Mouse (Mus musculus) lung, postnatal 25 days (tissue): Measurements from ENCODE around the gene Tmprss13.

ENCODE experiments used
- DNase-seq: peaks from one replicate; pipeline ENCODE4 v3.0.0; 2022; ENCODE audit warnings: low spot score

The Tmprss13 gene

DNA sequence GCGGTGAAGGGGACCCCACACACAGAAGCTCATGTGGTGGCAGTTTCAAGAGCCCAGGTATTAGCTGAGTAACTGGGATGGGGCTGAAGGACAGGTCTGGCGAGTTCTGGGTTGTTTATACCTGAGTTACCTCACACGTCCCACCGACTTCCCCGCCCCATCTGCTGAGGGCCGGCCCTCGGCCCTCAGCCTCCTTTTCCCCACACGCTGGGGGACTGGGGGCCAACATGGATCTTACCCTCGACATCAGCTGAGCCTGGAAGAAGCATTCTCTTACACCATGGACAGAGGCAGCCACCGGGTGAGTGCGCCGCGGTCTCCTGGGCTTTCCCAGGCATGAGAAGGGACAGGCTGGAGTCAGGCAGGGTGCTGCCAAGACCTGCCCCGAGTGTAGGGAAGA is at the start of gene Tmprss13:
Tmprss13 (plus strand) TSS at position 246 of the 400 bp plus-strand sequence.
- DNase-seq = no peak

DNA sequence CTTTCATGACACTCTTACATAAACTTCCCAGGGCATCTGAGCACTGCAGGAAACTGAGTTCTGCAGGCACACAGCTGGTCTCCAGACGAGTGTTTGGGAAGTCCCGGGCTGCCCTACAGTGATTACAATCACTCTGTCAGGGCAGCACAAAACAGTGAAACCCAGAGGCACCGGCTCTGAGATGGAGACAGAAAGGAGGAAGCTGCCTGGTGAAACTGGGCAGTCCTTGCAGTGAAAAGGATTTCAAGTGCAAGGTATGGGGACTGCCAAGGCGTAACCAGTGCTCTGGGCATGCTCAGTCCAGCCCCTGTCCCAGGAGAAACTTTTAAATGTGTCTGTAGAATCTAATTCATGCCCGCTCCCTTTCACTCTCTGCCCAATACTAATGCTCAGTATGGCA is 46.7 kb upstream of the Tmprss13 start:
- DNase-seq = no peak

DNA sequence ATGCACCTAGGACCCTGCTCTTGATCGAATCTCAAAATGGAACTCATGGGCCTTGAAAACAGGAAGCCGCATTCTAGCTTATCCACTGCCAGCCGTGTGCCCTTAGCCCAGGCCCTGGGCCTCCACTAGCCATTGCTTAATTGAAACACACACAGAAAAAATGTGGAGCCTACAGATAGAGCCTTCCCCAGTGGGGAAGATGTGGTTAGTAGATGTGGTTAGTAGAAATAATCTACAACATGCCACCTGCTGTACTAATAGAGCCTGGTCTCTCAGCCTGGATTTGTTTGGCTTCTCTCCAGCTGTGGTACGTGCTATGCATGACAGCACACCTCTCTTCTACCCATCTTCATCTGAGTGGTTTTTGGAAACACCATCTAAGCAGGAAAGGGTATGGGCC is 44.7 kb upstream of the Tmprss13 start:
- no peak for DNase-seq

DNA sequence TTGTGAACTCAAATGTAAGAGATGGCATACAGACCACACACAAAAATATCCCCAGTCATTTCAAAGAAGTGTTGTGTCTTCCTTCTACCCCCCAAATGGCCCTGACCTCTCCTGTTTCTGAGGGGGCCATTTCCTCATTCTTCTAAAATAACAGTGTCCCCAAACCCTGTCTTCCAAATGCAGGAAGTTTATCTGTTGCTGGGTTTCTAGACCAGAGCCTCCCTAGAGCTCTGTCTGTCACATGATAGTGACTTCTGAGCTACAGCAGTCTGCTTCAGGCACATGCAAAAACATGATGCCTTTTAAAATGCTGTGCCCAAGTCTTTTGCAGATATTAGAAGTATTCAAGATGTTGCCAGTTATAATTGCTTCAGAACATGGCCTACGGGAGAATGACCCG is 44.3 kb upstream of the Tmprss13 start:
- no peak for DNase-seq

DNA sequence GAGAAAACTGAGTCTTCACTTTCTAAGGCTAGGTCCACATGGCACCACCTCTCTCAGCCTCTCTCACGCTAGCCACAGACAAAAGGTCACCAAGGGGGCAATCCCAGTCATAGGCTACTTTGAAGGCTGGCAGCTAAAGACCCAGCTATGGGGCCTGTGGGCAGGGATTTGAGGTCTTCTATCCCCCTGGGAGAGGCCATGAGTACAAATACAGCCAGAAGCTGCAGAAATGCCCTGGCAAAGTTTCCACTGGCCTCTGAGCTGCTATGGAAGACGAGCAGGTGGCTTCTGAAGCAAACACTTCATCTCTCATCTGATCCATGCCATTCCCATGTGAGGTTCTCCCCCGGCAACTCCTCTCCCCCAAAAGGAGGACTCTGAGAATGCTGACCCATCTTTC is 38.8 kb upstream of the Tmprss13 start:
- DNase-seq = no peak

DNA sequence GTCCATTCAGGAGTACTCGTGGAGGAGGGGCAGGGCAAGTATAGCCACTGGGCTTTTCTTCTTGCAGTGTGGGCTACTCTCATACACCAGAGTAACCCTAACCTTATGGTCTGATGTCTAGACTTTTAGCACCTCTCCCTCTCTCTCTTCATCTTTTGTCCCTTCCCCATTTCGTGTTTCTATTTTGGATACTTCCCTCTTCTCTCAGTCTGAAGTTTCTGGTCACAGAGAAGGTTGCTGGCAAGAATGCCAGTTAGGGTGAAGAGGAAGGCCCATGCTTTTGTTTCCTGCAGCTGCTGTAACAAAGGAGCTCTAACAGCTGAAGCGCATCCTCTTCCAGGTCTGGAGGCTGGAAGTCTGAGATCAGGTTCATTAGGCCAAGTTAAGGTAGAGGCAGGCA is 38.0 kb upstream of the Tmprss13 start:
- DNase-seq = no peak

DNA sequence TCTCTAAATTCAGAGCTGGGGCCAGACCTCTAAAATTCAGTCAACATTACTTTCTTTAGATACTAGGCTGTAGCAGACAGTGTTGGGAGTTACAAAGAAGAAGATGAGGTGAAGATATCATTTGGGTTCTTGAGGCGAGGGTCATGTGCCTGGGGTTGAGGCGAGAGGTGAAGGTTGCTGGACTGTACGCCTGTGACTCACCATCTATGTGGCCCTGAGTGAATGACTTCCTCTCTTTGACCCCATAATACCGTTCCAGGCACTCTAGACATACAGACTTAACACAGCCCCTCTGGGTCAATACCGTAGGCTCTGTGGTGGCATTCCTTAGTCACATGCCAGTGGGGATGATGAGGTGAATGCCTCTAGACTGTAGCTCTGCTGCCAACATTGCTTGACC is 36.4 kb upstream of the Tmprss13 start:
- no peak for DNase-seq

DNA sequence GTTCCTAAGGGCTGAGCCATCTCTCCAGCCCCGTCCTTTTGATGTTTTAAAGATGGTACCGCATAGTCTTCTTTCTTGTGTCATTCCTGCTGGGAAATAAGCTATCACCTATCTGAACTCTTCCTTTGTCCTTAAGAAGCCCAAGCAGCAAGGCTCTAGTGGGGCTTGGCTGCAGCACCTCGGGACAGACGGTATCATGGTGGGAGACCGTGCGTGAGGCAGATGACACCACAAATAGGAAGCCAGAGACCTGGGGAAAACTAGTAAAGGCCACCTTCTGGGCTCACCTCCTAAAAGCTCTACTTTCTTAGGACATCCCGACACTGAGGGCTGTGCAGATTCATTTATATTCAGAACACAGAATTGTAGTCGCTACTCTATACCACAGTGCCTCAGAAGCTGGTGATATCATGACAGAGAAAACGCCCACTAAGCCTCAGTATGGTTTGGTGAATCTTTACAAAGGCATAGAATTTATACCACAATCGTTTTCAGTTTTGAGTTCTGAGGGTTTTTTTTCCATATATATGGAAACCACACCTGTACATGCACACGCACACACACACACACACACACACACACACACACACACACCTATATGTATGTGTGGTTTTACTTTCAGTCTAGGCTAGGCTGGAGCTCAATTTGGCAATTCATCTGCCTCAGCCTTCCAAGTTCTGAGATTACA is 27.3 kb upstream of the Tmprss13 start:
- no peak for DNase-seq

DNA sequence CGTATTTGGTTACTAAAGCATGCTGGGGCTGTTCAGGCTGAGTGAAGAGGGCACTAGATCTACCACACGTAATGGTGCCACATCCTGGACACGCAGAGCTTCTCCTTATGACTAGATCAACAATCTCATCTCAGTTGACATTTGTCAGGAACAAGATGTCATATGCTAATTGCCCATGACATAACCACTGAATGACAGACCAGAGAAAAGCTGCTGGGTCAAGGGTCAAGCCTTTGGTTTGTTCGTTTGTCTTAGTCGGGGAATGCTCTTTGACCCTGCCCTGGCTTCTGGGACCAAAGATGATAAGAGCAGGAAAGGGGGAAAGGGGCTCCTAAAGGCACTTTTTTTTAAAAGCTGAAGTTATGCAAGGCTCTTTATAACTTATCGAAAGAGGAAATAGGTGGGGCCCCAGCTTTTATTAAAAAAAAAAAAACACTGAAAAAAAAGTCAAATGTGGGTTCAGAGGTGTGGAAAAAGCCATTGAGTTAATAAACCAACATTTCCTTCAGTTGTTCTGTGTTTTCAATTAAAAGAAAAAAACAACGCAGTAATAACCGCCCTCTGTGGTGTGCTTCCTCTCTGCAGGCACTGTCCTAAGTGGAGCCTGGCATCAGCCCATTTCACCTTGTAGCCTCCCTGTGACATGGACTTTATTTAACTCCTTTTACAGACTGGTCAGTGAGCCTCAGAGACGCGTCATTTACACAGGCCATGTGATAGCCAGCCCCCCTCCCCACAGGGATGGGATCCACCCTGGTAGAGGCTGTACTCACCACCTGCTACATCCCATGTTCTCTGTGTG is 24.5 kb upstream of the Tmprss13 start:
- peak; percentile 45 for DNase-seq

DNA sequence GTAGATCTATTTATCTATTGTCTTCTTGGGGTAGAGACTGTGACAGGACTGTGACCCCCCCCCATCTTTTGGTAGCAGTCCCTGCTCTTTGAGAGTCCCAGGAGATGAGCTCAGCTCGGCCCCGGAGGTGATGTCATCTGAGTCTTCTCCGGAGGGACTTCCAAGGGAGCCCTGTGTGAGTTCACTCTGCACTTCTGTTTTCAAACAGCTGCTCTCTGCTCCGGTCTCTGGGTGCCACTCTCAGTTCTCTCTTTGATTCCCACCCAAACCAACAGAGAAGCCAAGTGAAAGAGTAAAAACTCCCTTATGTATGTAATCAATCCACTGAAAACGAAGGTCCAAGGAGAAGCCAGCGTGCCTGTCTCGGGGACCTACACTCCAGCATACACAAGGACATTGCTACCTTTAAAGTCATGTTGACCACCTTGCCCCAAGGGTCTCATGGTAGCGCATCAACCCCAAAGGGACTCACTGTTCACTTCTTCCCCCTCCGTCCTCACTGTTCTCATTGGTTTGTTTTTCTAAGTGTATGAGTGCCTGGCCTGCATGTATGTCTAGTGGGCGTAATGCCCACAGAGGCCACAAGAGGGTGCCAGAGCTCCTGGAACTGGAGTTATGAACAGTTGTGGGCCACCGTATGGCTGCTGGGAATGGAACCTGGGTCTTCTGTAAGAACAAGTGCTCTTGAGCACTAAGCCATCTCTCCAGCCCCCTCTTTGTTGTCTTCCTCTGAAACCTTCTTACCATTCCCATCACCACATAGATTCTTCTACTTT is 19.5 kb upstream of the Tmprss13 start:
- DNase-seq = peak; percentile 49

DNA sequence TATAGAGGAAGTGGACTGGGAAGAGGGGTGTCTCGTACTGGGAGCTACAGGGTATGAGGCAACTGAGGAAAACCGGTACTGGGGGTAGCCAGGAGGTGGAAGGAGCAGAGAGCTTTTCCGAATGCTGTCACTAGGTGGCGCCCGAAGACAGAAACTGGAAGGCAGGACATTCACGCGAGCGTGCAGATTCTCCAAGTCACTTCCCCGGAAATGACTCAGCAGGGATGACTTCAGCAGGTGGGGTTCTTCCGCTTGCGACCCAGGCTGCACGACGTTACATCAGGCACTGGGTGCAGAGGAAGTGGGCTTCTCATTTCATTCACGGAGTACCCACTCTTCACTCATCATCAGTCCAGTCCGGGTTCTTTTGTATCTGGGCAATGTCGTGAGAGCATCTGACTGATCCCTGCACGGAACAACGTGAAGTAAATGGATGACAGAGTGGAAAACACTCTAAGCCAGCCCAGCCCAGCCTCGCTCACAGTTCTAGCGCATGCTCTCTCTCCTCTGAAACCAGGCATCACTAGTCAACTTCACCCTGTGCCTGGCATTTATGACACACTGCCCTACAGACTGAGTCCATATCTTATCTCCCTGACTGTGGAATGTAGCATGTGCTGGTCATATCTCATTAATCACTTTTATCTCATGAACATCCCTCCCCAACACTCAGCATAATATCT is 18.3 kb upstream of the Tmprss13 start:
- DNase-seq = peak; percentile 94

DNA sequence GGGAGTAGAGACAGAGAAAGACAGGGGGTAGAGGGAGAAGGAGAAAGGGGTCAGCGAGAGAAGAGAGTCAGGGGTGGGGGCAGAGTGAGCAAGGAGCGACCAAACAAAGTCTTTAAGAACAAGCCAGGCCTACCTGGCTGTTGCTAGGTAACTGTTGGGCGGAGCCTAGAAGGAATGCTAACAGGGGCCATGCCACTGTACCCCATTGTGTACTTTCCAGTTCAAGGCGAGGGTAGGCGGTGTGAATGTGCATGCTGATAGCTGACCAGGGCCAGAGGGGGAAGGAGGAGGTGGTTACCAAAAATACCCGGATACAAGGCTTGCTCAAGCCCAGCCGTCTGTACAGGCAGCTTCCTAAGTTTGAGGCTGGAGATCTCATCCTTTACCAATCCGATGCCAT is 17.1 kb upstream of the Tmprss13 start:
- DNase-seq = no peak

DNA sequence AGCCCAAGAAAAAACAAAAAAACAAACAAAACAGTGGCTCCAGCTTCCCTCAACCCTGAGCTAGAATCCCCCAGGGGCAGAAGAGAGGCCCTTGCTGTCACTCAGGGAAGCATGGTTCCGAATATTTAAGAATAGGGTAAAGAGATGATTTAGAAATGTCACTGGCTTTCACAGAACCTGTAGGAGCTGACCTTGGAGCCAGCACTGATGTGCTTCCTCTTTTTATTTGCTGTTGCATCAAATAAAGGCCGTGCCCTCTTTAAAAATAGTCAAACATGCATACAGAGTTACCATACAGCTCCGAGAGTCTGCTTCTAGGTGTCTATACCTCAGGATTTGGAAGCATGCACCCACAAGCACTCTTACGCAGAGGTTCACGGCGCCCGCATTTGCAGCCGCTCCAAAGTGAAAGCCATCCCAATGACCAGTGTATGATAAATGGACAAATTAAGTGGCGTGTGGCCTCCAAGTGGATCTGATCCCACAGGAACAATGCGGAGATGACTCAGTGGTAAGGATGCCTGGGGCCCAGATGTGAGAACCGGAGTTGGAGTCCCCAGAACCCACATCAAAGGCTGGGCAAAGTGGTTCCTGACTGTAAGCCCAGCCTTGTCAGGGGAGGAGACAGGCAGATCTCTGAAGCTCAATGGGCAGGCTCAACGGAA is 12.0 kb upstream of the Tmprss13 start:
- no peak for DNase-seq

DNA sequence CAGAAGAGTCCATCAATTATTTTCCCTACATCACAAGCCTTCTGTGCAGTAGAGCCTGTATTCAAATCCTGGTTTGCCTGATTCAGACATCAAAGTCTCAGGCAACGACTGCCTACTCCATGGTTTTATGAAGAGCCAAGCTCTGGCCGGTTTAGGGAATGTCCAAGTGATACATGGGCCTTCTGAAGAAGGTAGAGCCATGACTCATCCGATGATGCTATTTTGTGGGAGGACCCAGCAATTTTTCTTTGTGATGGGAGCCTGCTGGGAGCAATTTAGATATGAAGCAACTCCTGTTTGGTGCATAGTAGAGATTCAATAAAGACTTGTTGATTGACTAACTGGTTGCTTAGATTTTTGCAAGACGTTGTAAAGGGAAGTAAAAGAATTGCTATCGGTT is 10.4 kb upstream of the Tmprss13 start:
- DNase-seq = no peak

DNA sequence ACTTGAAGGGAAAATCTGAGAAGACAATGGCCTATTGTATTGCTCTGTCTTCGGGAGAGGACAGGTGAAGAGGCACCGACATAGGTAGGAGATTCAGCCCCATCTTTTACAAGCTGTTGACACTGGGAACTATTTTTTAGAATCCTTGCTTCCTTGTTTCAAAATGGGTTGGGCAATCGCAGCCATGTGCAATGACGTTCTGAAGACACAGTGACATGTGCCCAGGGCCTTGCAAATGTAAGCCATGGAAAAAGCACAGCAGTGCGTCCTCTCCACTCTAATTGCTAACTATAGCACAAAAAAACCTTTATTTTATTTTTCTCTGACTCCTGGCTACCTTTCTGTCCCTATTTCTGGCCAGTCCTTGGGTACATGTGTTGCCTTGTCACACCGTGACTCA is 7.0 kb upstream of the Tmprss13 start:
- DNase-seq = no peak

DNA sequence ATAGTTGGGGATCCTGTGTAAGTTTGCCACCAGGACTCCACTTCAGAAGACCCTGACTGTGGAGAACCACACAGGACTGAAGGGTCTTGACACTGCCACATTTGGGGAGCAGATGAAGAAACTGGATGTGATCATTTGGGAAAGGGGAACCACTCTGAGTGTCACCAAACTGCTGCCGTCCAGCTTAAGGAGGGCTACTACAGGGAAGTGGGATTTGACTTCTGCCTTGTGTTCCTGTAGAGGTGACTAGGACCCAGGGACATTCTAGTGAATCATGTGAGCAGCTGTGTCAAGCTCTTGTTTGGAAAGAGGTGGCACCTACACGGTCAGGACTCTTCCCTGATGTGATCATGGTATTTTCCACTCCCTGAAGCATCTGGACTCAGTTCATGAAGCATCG is 5.0 kb upstream of the Tmprss13 start:
- no peak for DNase-seq

DNA sequence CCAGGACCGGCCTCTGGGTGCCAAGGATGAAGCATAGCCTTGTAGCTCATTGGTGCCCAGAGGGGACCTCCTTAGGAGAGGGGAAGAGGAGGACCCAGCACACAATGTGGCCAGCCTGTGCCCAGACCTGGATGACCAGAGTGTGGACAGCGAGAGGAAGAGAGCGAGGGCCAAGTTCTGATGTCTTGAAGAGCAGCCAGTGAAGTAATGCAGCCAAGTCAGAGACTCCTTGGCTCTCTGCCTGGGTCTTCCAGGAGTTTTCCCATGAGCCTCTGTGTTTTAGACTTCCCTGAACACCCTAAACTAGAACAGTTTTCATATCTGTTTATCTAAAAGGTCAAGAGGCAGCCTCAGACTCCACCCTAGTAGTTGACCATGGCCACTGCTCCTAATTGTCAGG is 1.3 kb upstream of the Tmprss13 start:
- DNase-seq = no peak

DNA sequence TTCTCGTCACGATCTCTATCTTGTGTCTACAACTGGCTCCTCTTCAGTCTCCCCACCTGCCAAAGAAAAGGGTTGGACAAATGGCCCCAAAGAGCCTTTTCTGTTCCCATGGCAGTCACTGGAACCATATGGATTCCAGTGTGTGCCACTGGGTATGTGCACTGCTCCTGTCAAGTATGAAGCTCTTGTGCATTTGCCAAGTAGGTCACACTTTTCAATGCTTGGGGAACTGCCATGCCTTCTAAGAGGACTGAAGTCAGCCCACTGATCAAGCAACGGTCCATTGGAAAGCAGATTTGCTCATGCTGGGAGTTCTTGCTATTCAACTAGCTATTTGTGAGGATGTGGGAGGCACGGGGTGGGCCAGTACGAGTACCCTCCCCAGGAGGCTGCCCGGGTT is 2.6 kb downstream of the Tmprss13 start:
- DNase-seq = no peak

DNA sequence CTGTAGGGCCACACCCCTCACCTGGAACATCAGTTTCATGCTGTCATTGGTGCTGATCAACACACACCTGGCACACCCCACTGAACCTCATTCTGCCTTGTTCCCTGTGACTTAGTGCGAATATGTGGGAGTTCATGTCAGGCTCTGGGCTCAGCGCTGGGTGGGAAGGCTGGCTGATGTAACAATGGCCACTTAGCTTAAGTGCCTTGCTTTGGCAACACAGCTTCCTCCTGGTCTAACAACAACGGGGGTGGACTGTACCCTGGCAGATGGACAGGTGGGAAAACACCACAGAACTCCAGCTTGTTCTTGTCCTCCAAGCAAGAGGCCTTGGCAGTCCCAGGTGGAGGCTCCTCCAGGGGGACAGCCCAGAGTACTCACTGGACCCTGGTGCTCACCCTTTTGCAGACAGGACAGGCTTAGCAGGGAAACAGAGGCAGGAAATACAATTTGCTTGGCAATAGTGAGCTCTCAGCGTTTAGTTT is 3.1 kb downstream of the Tmprss13 start:
- peak; percentile 49 for DNase-seq

DNA sequence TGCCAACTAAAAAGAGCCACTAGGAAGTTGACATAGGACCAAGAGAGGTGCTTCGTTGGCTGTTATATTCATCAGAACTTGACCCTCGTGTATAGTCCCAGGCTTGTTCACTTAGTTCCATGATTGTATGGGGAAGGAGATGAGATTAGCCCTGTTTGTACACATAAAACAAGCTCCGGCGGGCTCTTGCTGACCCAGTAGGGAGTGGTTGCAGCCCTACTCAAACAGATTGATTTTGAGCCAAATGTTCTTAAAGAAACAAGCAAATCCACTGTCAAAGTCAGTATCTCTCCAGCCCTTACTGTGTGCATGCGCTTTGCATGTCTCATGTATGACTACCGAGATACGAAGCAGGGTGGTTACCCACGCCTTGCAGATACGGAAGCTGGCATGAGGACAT is 7.5 kb downstream of the Tmprss13 start:
- DNase-seq = no peak

DNA sequence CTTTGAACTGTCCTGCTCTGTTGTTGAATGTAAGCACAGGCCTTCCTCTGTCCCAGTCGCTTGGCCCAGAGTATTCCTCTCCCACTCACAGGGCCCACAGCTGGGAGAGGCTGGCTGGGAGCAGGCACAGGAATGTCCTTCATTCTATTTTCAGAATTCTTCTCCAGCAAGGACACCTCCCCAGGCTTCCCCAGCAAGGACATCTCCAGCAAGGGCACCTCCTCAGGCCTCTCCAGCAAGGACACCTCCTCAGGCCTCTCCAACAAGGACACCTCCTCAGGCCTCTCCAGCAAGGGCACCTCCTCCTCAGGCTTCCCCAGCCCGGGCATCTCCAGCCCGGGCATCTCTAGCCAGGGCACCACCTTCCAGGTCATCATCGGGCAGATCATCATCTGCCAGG is 9.4 kb downstream of the Tmprss13 start:
- no peak for DNase-seq

DNA sequence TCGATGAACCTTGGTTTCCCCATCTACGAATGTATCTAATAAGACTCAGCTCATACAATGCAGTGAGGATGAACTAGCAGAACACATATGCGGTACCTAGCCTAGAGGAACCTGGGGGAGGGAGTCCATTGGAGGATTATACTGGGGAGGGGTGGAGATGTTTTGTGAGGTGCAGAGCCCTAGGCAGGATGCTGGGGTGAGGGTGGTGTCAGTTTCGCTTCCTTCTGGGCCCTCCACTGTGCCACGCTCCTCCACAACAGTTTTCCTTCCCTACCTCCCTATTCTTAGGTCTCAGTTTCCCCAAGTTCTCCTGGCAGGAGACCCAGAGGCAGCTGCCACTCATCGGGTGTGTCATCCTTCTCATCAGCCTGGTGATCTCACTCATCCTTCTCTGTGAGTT is 10.7 kb downstream of the Tmprss13 start:
- no peak for DNase-seq
